Mouse (Mus musculus) heart, embryonic 14.5 days (tissue): ENCODE measurements around the gene Tmem131. TPM values are rescaled to one million over a fixed set of nuclear protein-coding genes. Genes with fewer than 3 reads are reported as not detected.

ENCODE experiments used
- ATAC-seq: fragments of 200-750 bp; cut with Nextera tagmentation; 2 replicates; pipeline ENCODE4 v1.8.0; 2017; ENCODE audit warnings: low read depth, moderate TSS enrichment; ENCODE audit not compliant: insufficient number of reproducible peaks, insufficient read depth, low FRiP score
- H3K27ac ChIP-seq, 2 experiments: fragments of 200-500 bp in 1 of 2; fragments of 300-500 bp in 1 of 2; sonication (generic) in 1 of 2; replicated peaks in 1 of 2; 2 replicates each; pipeline ENCODE4 v1.5.1; 2012 to 2014; ENCODE audit warnings: low read depth in 2 of 2, low read length in 2 of 2, control low read depth in 1 of 2, mild to moderate bottlenecking in 1 of 2, mixed read lengths in 1 of 2; ENCODE audit not compliant: control insufficient read depth in 1 of 2, insufficient read depth in 1 of 2
- H3K27me3 ChIP-seq: fragments of 300-500 bp; sonication (generic); 2 replicates; pipeline ENCODE4 v1.6.1; 2014; ENCODE audit warnings: mild to moderate bottlenecking, low read length, control low read depth; ENCODE audit not compliant: control insufficient read depth, insufficient read depth
- H3K36me3 ChIP-seq: fragments of 300-500 bp; sonication (generic); 2 replicates; pipeline ENCODE4 v1.6.1; 2014; ENCODE audit warnings: mild to moderate bottlenecking, control low read depth, low read length, mixed read lengths; ENCODE audit not compliant: control insufficient read depth, insufficient read depth
- H3K4me1 ChIP-seq, 2 experiments: fragments of 200-500 bp in 1 of 2; fragments of 300-500 bp in 1 of 2; sonication (generic) in 1 of 2; 2 replicates each; pipeline ENCODE4 v1.6.1; 2012 to 2014; ENCODE audit warnings: low read length in 2 of 2, control low read depth in 1 of 2, mixed read lengths in 1 of 2; ENCODE audit not compliant: control insufficient read depth in 2 of 2, insufficient read depth in 2 of 2
- H3K4me2 ChIP-seq: fragments of 300-500 bp; sonication (generic); 2 replicates; pipeline ENCODE4 v1.6.1; 2014; ENCODE audit warnings: mild to moderate bottlenecking, low read length
- H3K4me3 ChIP-seq, 2 experiments: fragments of 200-500 bp in 1 of 2; fragments of 300-500 bp in 1 of 2; sonication (generic) in 1 of 2; 2 replicates each; pipeline ENCODE4 v1.5.1; 2012 to 2014; ENCODE audit warnings: low read length in 2 of 2, mild to moderate bottlenecking in 2 of 2, control low read depth in 1 of 2, low read depth in 1 of 2, moderate library complexity in 1 of 2; ENCODE audit not compliant: control insufficient read depth in 1 of 2, insufficient read depth in 1 of 2
- H3K9ac ChIP-seq: fragments of 300-500 bp; sonication (generic); 2 replicates; pipeline ENCODE4 v1.6.1; 2014; ENCODE audit warnings: mild to moderate bottlenecking, low read length
- H3K9me3 ChIP-seq: fragments of 300-500 bp; sonication (generic); 2 replicates; pipeline ENCODE4 v1.6.1; 2016; ENCODE audit warnings: low read length, control low read depth; ENCODE audit not compliant: control insufficient read depth
- WGBS: fragments of 180-500 bp; shearing (Covaris S2); extraction: QIAGEN DNeasy Blood & Tissue Kit; methylation state at CpG from one replicate; pipeline ENCODE4 v1.1.7; 2014; 5-methylcytosine and 5-hydroxymethylcytosine counted together
- polyA plus RNA-seq: library from polyadenylated mRNA; unstranded; fragments of >200 nt; fragmentation: Nextera tagmentation; extraction: Ambion mirVana; gene quantifications from 2 replicates; pipeline ENCODE4 v1.2.1, GENCODE M21; 2014

The Tmem131 gene
- polyA plus RNA-seq, 1 experiment from 2014 or later: 10.0 TPM

DNA sequence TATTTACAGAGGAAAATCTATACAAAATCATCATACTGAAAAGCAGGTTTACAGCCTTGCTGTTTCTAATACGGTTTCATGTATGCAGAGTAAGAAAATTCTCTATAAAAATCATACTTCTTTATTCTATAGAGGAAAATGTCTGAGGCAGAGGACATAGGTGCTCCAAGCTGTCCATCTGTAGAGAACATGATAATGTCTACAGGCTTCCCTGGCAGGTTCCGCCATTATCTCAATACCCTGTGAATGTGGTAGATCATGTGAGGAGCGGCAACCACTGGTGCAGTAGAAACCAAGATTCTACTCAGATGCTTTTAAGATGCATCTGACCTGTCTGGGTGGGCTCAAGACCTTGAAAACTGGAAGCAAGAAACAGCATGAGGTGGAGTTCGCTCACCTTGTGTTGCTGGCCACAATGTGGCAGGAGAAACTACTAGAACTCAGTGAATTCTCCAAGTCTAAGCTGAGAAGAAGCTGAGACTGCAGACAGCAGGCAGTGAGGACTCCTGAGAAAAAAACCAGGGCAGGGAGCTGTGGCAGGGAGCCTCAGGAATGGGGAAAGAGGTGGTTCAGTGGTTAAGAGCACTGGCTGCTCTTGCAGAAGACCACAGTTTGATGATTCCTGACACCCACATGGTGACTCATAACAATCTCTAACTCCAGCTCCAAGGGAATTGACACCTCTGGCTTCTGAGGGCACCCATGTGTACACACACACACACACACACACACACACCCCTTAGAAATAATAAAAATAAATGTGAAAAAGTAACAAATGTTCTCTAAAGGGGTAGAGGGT lies 20.6 kb downstream of the Tmem131 start:
- no peak overlapping the region for H3K9ac ChIP-seq
- no peaks in the 10 kb centered on the region for H3K36me3 ChIP-seq
- no peaks in the 10 kb centered on the region for H3K9me3 ChIP-seq
- H3K27ac ChIP-seq: no peak overlapping the region
- WGBS: 87% methylated on average over 4 of the region's 4 CpGs
- no peaks in the 10 kb centered on the region for H3K27me3 ChIP-seq
- peaks cover 28 to 73% of the 10 kb centered on the region in 2 experiments for H3K4me1 ChIP-seq
- no peak overlapping the region for H3K4me3 ChIP-seq
- ATAC-seq: no peak
- H3K4me2 ChIP-seq: no peak overlapping the region

DNA sequence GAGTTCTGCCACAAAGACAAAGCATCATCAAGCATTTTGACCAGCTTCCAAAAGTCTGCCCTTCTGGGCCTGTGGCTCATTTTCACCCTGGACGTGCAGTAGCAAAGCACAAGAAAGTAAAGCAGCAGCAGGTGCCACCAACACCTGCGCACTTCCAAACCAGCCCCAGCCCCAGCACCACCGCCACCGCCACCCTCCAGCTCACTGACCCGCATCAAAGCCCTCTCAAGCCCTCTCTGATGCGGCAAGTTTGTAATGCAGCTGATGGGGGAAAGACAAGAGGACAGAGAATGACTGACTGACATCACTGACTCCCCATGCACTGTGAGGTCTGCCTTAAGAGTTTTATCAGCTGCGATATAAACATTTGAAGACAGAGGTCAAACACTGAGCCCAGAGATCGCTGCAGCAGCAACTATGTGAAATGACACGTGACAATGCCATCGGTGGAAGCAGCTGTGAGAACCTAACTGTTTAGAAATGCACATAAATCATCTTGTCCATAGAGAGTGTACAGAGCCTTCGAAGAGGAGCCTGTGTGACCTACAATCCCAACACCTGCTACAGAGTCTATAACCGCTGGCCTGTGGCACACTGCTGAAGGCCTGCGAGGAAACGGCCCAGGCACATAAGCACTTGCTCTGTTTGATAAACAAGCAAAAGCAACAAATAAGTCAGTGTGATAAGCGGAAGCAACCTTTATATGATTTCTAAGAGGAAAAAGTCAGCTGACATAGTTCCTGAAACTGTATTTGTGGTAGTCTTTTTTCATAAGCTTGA lies 21.7 kb downstream of the Tmem131 start:
- H3K36me3 ChIP-seq: no peaks in the 10 kb centered on the region
- H3K9me3 ChIP-seq: no peaks in the 10 kb centered on the region
- H3K27me3 ChIP-seq: no peaks in the 10 kb centered on the region
- no peak overlapping the region; the same call in 1 of the 2 replicates for H3K9ac ChIP-seq
- peaks cover 29 to 68% of the 10 kb centered on the region in 2 experiments for H3K4me1 ChIP-seq
- no peak overlapping the region for H3K4me2 ChIP-seq
- peak overlapping the region in 1 of 2 experiments; percentile 1; a peak in 1 of 4 replicates for H3K27ac ChIP-seq
- 62% methylated on average over 15 of the region's 15 CpGs for WGBS
- no peak for ATAC-seq
- H3K4me3 ChIP-seq: no peak overlapping the region

DNA sequence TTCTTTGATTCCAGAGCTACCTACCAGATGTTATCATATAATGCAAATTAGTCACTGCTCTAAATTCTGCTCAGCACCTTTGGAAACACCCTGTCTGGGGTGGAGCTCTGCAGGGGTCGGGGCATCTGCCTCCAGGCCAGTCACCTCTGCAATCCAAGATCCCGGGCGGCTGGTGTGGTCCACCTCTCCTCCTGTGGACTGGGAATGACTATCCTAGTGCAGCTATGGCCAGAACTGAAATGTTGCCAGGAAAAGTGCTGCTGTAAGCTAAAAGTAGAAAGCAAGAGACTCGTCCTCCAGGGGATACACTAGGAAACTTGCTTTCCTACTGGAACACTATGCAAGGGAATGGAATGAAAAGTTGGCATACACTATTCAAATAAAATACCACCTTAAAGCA lies 22.7 kb downstream of the Tmem131 start:
- WGBS: 12% methylated on average over 4 of the region's 4 CpGs
- Histone ChIP-seq H3K27ac (peak overlapping the region; percentile 78 to 86; a peak in 3 of 4 replicates), H3K9ac (peak overlapping the region; percentile 21; the same call in 1 of the 2 replicates), H3K4me3 (no peak overlapping the region), H3K9me3 (no peaks in the 10 kb centered on the region), H3K4me2 (peak overlapping the region; percentile 29), H3K36me3 (no peaks in the 10 kb centered on the region), H3K4me1 (peaks cover 24 to 61% of the 10 kb centered on the region in 2 experiments), H3K27me3 (no peaks in the 10 kb centered on the region)
- ATAC-seq: 0 out of 2 replicates have a peak, but pooled peaks have one; percentile 22

DNA sequence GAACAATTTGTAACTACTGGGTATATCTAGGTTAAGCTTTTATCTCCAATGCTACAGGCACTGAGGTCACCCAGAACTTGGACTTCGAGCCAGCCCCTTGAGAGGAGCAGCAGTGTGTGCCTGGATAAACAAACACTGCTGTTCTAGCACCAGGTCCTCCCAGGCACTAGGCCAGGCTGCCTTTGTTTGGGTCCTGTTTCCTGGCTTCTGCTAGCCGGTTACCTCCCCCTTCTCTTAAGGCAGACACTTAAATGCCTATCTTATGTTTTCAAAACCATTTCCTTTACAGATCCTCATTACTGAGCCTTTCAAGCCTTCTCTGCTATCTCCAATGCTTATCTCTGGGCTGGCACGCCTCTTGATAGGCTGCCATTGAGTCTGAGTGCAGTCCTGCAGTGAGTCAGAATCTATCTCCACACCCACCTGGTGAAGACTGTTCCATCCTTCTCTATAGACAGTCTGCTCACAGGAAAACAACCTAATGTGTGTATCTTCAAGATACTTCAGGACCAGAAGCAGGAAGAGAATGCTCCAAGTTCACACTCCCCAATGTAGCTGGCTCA lies 23.2 kb downstream of the Tmem131 start:
- Histone ChIP-seq H3K4me2 (peak overlapping the region; percentile 29), H3K9ac (peak overlapping the region; percentile 21), H3K4me1 (peaks cover 24 to 61% of the 10 kb centered on the region in 2 experiments)

DNA sequence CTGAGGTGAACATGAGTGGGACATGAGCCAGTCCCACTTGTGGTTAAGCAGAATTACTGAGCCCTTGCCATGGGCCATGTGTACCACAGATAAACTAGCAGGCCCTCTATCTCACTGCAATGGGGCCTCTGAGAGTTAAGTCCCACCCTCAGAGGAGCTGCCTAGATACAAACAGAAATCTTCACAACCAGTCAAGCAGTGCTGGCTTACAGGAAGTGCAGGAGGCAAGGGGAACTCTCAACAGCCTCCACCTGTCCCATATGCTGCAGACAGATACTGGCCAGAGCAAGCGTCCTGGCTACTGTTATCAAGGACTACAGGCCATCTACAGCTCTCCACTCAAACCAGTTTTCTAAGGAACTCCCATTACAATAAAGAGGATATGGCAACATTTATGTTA lies 23.7 kb downstream of the Tmem131 start:
- H3K27ac ChIP-seq: peak overlapping the region; percentile 78 to 86
- no peaks in the 10 kb centered on the region for H3K27me3 ChIP-seq
- peak; percentile 63 for ATAC-seq
- H3K9ac ChIP-seq: peak overlapping the region; percentile 21; the same call in 1 of the 2 replicates
- no peak overlapping the region for H3K4me3 ChIP-seq
- peak overlapping the region; percentile 29 for H3K4me2 ChIP-seq
- no peaks in the 10 kb centered on the region for H3K9me3 ChIP-seq
- WGBS: 0% methylated on average over 1 of the region's 1 CpGs
- no peaks in the 10 kb centered on the region for H3K36me3 ChIP-seq
- peaks cover 24 to 63% of the 10 kb centered on the region in 2 experiments for H3K4me1 ChIP-seq

More for the DNA sequence above, 23.2 kb downstream of the Tmem131 start:
- Histone ChIP-seq H3K27ac (peak overlapping the region; percentile 78 to 86), H3K36me3 (no peaks in the 10 kb centered on the region), H3K27me3 (no peaks in the 10 kb centered on the region), H3K9me3 (no peaks in the 10 kb centered on the region), H3K4me3 (no peak overlapping the region)
- WGBS: 3% methylated on average over 3 of the region's 3 CpGs
- ATAC-seq: peak; percentile 80

DNA sequence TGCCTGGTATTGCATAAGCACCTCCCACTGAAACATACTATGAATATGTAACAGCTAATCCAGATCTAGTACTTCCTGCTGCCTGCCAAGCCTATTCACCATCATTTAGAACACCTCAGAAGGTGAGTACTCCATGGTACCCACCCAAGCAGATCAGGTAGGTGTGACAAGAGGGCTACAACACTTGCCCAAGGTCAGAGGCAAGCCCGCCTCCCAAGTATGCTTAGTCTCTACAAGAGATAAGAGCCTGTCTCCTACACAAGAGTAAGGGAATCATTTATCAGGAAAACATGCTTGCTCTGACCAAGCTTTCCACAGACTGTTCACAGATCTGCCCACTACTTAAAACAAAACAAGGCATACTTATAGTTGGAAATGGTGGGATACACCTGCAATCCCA lies 26.0 kb downstream of the Tmem131 start:
- H3K4me3 ChIP-seq: no peak overlapping the region
- no peaks in the 10 kb centered on the region for H3K36me3 ChIP-seq
- no peaks in the 10 kb centered on the region for H3K9me3 ChIP-seq
- no peak for ATAC-seq
- H3K9ac ChIP-seq: no peak overlapping the region
- WGBS: 45% methylated on average over 1 of the region's 1 CpGs
- peaks cover 24 to 50% of the 10 kb centered on the region in 2 experiments for H3K4me1 ChIP-seq
- H3K27me3 ChIP-seq: no peaks in the 10 kb centered on the region
- no peak overlapping the region for H3K27ac ChIP-seq
- H3K4me2 ChIP-seq: no peak overlapping the region

DNA sequence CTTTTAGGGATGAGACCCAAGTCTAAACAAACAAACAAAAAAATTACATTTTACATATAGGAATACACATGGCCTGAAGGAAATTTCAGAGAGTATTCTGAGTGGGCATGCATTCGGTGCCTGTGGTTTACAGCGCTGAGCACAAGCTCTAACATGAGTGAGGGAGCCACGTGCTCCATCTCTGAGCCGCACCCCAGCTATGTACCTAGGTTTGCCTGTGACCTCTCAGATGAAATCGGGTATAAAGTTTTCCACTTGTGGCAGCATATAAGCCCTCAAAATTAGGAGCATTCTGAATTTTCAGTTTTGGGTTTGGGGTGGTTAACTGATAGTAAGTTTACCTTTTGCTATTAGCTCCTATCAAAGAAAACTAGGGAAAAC lies 28.3 kb downstream of the Tmem131 start:
- H3K9ac ChIP-seq: no peak overlapping the region
- H3K36me3 ChIP-seq: no peaks in the 10 kb centered on the region
- H3K27me3 ChIP-seq: no peaks in the 10 kb centered on the region
- H3K4me1 ChIP-seq: peaks cover 11 to 28% of the 10 kb centered on the region in 2 experiments
- H3K27ac ChIP-seq: 0 out of 4 replicates have a peak overlapping the region, but pooled peaks of 1 of the 2 experiments have one; percentile 14
- 90% methylated on average over 5 of the region's 5 CpGs for WGBS
- ATAC-seq: no peak
- no peaks in the 10 kb centered on the region for H3K9me3 ChIP-seq
- H3K4me3 ChIP-seq: no peak overlapping the region
- H3K4me2 ChIP-seq: no peak overlapping the region
